Mouse (Mus musculus) adrenal gland, adult 18-20 months (tissue): ENCODE measurements around the gene Plekha1. TPM values are rescaled to one million over a fixed set of nuclear protein-coding genes. Genes with fewer than 3 reads are reported as not detected.

Experiments
- DNase-seq, 2 experiments: peaks; one replicate each; pipeline ENCODE4 v3.0.0; 2021 to 2022; ENCODE audit warnings: low spot score in 2 of 2
- total RNA-seq, 2 experiments: library from RNA; stranded (reverse); gene quantifications; 1 replicate in 1 of 2; 2 replicates in 1 of 2; pipeline ENCODE4 v1.2.3; 2021

Gene Plekha1
- total RNA-seq, 2 experiments from 2014 or later, result 24.8 to 28.9 TPM

- DNase-seq, result no peak
Measured at GRCm38 (mm10) chr7:130914693-130915363, 49.3 kb downstream of the Plekha1 start.

DNA sequence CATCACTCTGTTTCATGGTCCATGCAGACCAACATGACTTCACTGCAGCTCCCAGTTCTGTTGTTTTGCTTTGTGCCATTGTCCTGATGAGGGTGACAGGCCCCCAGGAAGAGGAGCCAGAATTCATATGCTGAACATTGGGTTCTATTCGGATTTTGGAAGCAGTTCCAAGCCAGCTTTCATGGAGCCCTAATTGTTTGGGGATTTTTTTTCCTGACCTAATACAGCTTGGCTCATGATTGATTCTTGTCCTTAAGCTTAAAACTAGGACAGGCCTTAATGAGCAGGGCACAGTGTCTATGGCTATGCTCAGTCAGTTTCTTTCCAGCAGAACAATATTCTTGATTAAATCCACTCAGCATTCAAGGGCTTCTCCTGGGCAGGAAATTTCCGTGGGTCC lies 52.7 kb downstream of the Plekha1 start:
- no peak for DNase-seq

- peak; percentile 39 to 58 for DNase-seq
Measured at GRCm38 (mm10) chr7:130922981-130923731, 57.6 kb downstream of the Plekha1 start.

GRCm38 (mm10) chr7:130930401-130930800 lies 64.8 kb downstream of the Plekha1 start:
- no peak for DNase-seq

DNA sequence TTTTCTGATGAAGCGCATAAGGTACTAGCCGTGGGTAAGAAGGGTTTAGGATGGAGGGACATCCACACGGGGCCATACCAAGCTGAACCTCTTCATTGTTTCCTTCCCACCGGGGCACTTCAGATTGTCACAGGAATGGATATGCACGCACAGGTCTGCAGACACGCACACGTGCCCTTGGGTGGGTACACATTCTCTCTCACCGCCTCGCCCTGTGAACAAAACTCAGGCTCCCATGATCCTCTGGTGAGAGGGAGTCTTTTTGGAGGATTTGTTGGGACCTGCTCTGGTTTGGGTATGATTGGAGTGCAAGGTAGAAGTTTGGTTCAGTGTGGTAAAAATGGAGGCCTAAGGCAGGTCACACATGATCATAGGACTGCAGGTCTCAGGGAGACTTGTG lies 67.4 kb downstream of the Plekha1 start:
- DNase-seq, result no peak

GRCm38 (mm10) chr7:130934654-130935053 lies 69.1 kb downstream of the Plekha1 start:
- no peak for DNase-seq

- no peak for DNase-seq
Measured at GRCm38 (mm10) chr7:130935421-130935792, 69.9 kb downstream of the Plekha1 start.

- DNase-seq, result peak; percentile 76 to 77
Measured at GRCm38 (mm10) chr7:130935793-130936471, 70.4 kb downstream of the Plekha1 start, which contains the start of gene Htra1. TSS of gene Htra1 (plus strand) at chr7:130936111.

- peak; percentile 40 to 43 for DNase-seq
Measured at GRCm38 (mm10) chr7:130936472-130936951, 71.0 kb downstream of the Plekha1 start.

- no peak for DNase-seq
Measured at GRCm38 (mm10) chr7:130937266-130937841, 71.8 kb downstream of the Plekha1 start.

- no peak for DNase-seq
Measured at GRCm38 (mm10) chr7:130938005-130938404, 72.4 kb downstream of the Plekha1 start.

DNA sequence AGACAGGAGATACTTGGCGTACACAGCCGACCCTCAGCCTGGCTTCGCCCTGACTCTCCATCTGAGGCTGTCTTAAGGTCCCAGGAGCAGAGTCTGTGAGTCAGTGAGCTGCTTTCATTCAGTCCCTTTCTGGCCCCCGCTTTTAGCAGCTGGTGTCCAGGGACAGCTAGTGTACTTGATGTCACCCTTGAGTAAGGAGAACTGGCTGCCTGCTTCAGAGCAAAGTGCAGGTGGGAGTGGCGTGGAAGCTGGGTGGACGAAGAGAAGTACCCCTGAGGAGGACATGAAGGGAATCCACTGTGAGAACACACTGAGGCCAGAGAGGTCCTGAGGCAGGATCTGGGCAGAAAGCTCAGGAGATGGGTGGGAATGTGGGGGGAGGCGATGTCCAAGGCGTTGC lies 73.3 kb downstream of the Plekha1 start:
- DNase-seq, result no peak

- no peak for DNase-seq
Measured at GRCm38 (mm10) chr7:130940733-130941132, 75.2 kb downstream of the Plekha1 start.

- no peak for DNase-seq
Measured at GRCm38 (mm10) chr7:130943280-130943895, 77.8 kb downstream of the Plekha1 start.

GRCm38 (mm10) chr7:130944766-130945475 lies 79.4 kb downstream of the Plekha1 start:
- peak in 1 of 2 experiments; percentile 12 for DNase-seq

GRCm38 (mm10) chr7:130945730-130946129 lies 80.2 kb downstream of the Plekha1 start:
- no peak for DNase-seq

DNA sequence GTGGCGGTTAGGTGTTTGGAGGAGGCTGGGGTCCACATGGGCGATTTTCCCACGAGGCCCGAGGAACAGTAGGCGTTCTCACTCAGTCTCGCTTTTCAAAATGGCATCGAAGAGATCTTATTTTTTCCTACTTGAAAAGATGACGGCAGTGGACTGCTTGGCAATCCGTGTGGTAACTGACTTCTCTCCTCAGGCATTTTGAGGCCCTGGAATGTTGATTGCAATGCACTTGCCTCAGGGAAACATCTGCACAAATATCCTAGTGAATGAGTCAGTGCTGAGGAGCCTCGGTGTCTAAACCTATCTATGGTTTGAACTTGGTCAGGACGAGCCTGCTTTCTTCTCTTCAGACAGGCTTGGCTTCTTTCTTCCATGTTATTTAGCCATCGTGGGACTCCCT lies 80.7 kb downstream of the Plekha1 start:
- DNase-seq, result no peak

DNA sequence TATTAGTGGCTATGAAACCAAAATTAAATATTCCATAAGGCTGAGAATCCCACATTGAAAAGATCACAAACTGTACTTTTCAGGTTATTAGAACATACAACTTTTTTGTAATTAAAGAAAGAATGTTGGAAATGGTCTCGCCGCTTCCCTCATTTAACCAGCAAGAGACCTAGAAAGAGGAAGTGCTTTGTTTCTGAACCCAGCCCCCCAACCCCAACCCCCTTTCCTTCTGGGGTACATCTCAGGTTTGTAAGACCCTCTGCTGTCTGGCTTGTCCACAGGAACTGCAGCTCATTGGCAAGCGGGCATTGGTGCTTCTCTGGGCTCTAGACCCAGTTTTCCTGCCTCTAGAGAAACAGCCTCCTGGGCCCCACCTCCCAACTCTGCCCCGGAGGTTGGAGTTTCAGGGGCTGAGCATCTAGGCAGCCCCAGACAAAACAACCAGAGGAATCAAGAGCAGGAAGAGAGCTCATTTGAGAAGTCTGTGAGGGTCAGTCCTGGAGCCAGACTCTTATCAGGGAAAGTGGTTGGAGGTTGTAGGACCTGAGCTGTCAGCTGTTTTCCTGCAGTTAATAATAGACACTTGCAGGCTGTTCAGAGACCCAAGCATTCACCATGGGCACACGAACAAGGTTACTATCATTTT lies 83.1 kb downstream of the Plekha1 start:
- DNase-seq, result no peak

- no peak for DNase-seq
Measured at GRCm38 (mm10) chr7:130949331-130949751, 83.8 kb downstream of the Plekha1 start.

GRCm38 (mm10) chr7:130950482-130950881 lies 84.9 kb downstream of the Plekha1 start:
- no peak for DNase-seq
